Mouse (Mus musculus): ENCODE data around the gene Fdps. TPM values are rescaled to one million over a fixed set of nuclear protein-coding genes. Genes with fewer than 3 reads are reported as not detected.

Fdps gene
- polyA plus RNA-seq, 1 experiment from 2014 or later, result 138 TPM

- no peaks in the 10 kb centered on the region for H3K36me3 ChIP-seq (ENCODE audit: control insufficient read depth, insufficient read depth)
- no peak overlapping the region for H3K4me2 ChIP-seq (replicated peaks; ENCODE audit: low read depth)
- no peak for ATAC-seq
- H3K9ac ChIP-seq (ENCODE audit: low read depth, low read length), result no peak overlapping the region
- H3K9me3 ChIP-seq (ENCODE audit: control insufficient read depth), result no peaks in the 10 kb centered on the region
- H3K4me1 ChIP-seq (replicated peaks; ENCODE audit: control insufficient read depth, insufficient read depth, low read length), result peaks cover 5% of the 10 kb centered on the region; the same call in 1 of the 2 replicates
- no peak for TF ChIP-seq CTCF (IDR thresholded peaks at IDR 0.05; ENCODE audit: low read depth)
- 26% methylated on average over 3 of the region's 3 CpGs for WGBS
- no peaks in the 10 kb centered on the region for H3K27me3 ChIP-seq (replicated peaks; ENCODE audit: control insufficient read depth, insufficient read depth, low read length)
- H3K4me3 ChIP-seq (ENCODE audit: low read depth, low read length), result no peak overlapping the region
- no peak overlapping the region for H3K27ac ChIP-seq (ENCODE audit: low read depth, low read length)
These were observed 5.8 kb upstream of the Fdps start for GRCm38 (mm10) chr3:89107545-89107944.

DNA sequence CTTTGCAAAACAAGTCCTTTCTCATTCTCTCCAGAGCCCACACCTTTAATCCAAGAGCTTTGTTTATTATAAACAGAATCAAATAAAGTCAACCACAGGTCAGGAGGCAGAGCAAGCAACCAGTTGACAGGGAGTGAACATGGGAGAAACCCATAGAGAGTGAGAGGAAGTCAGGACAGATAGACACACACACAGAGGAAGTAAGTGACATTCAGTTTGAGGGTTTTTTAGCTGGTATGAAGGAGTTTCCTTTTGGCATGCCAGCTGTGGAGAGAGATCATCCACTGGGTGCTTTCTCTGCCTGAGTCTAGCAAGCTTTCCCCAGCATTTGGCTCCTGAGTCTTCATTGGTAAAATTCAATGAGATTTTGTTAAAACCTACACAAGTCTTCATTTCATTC, 5.1 kb upstream of the Fdps start:
- Histone ChIP-seq H3K27ac (ENCODE audit: low read depth, low read length) (no peak overlapping the region), H3K9ac (ENCODE audit: low read depth, low read length) (no peak overlapping the region), H3K4me2 (replicated peaks; ENCODE audit: low read depth) (no peak overlapping the region), H3K4me3 (ENCODE audit: low read depth, low read length) (no peak overlapping the region), H3K4me1 (replicated peaks; ENCODE audit: control insufficient read depth, insufficient read depth, low read length) (peaks cover 8% of the 10 kb centered on the region; the same call in 1 of the 2 replicates), H3K27me3 (replicated peaks; ENCODE audit: control insufficient read depth, insufficient read depth, low read length) (no peaks in the 10 kb centered on the region), H3K36me3 (ENCODE audit: control insufficient read depth, insufficient read depth) (no peaks in the 10 kb centered on the region), H3K9me3 (ENCODE audit: control insufficient read depth) (no peaks in the 10 kb centered on the region)
- TF ChIP-seq CTCF (IDR thresholded peaks at IDR 0.05; ENCODE audit: low read depth), result no peak
- no peak for ATAC-seq

GRCm38 (mm10) chr3:89103291-89103595, 1.5 kb upstream of the Fdps start:
- WGBS, result 39% methylated on average over 4 of the region's 4 CpGs
- TF ChIP-seq CTCF (IDR thresholded peaks at IDR 0.05; ENCODE audit: low read depth), result no peak
- peaks cover 6% of the 10 kb centered on the region for H3K36me3 ChIP-seq (ENCODE audit: control insufficient read depth, insufficient read depth)
- H3K9ac ChIP-seq (ENCODE audit: low read depth, low read length), result no peak overlapping the region
- H3K9me3 ChIP-seq (ENCODE audit: control insufficient read depth), result no peaks in the 10 kb centered on the region
- no peak for ATAC-seq
- H3K27me3 ChIP-seq (replicated peaks; ENCODE audit: control insufficient read depth, insufficient read depth, low read length), result no peaks in the 10 kb centered on the region
- H3K4me1 ChIP-seq (replicated peaks; ENCODE audit: control insufficient read depth, insufficient read depth, low read length), result peaks cover 10% of the 10 kb centered on the region; the same call in 1 of the 2 replicates
- no peak overlapping the region for H3K4me3 ChIP-seq (ENCODE audit: low read depth, low read length)
- no peak overlapping the region for H3K27ac ChIP-seq (ENCODE audit: low read depth, low read length)
- no peak overlapping the region for H3K4me2 ChIP-seq (replicated peaks; ENCODE audit: low read depth)

GRCm38 (mm10) chr3:89102495-89103290, 934 bp upstream of the Fdps start:
- peak overlapping the region; percentile 47 for H3K27ac ChIP-seq (ENCODE audit: low read depth, low read length)
- H3K9ac ChIP-seq (ENCODE audit: low read depth, low read length), result no peak overlapping the region
- no peak for TF ChIP-seq CTCF (IDR thresholded peaks at IDR 0.05; ENCODE audit: low read depth)
- H3K4me2 ChIP-seq (replicated peaks; ENCODE audit: low read depth), result peak overlapping the region; percentile 54
- WGBS, result 54% methylated on average over 12 of the region's 12 CpGs
- peaks cover 10% of the 10 kb centered on the region; the same call in 1 of the 2 replicates for H3K4me1 ChIP-seq (replicated peaks; ENCODE audit: control insufficient read depth, insufficient read depth, low read length)
- peak overlapping the region; percentile 64; the same call in 1 of the 2 replicates for H3K4me3 ChIP-seq (ENCODE audit: low read depth, low read length)
- H3K27me3 ChIP-seq (replicated peaks; ENCODE audit: control insufficient read depth, insufficient read depth, low read length), result no peaks in the 10 kb centered on the region
- H3K36me3 ChIP-seq (ENCODE audit: control insufficient read depth, insufficient read depth), result peaks cover 11% of the 10 kb centered on the region
- no peak for ATAC-seq
- no peaks in the 10 kb centered on the region for H3K9me3 ChIP-seq (ENCODE audit: control insufficient read depth)

- no peaks in the 10 kb centered on the region for H3K27me3 ChIP-seq (replicated peaks; ENCODE audit: control insufficient read depth, insufficient read depth, low read length)
- peaks cover 23% of the 10 kb centered on the region for H3K36me3 ChIP-seq (ENCODE audit: control insufficient read depth, insufficient read depth)
- peak; percentile 21; the same call in 1 of the 2 replicates for ATAC-seq
- under 1% methylated on average over 19 of the region's 19 CpGs for WGBS
- peaks cover 10% of the 10 kb centered on the region; the same call in 1 of the 2 replicates for H3K4me1 ChIP-seq (replicated peaks; ENCODE audit: control insufficient read depth, insufficient read depth, low read length)
- H3K9me3 ChIP-seq (ENCODE audit: control insufficient read depth), result no peaks in the 10 kb centered on the region
- H3K9ac ChIP-seq (ENCODE audit: low read depth, low read length), result peak overlapping the region; percentile 31; the same call in 1 of the 2 replicates
- peak overlapping the region; percentile 9; the same call in 1 of the 2 replicates for H3K27ac ChIP-seq (ENCODE audit: low read depth, low read length)
- peak overlapping the region; percentile 82 for H3K4me2 ChIP-seq (replicated peaks; ENCODE audit: low read depth)
- peak overlapping the region; percentile 64 for H3K4me3 ChIP-seq (ENCODE audit: low read depth, low read length)
- no peak for TF ChIP-seq CTCF (IDR thresholded peaks at IDR 0.05; ENCODE audit: low read depth)
These were observed 324 bp downstream of the Fdps start for GRCm38 (mm10) chr3:89101459-89101811.

DNA sequence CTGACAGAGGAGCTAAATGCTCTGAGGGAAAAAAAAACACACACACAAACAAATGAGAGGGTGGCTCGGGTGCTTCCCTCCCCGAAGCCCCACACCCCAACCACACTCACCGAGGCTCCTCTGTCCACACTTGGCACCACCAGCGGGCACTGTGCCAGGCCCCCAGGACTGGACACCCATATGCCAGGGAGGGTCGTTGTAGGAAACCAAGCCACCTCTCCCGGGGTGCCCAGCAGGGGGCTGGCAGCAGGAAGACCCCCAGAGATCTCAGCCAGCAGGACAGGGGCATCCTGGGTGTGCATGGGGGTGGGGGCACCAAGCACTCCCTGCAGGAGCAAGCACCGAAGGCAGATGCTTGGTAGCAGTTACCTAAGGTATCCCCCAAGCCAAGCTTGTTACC, 948 bp downstream of the Fdps start, which contains the start of gene Gm43738:
Gene Gm43738 (minus strand): TSS at position 289 of the 400 bp plus-strand sequence.
- WGBS, result 20% methylated on average over 7 of the region's 7 CpGs
- Histone ChIP-seq H3K4me3 (ENCODE audit: low read depth, low read length) (peak within 1 kb of the TSS; percentile 64), H3K36me3 (ENCODE audit: control insufficient read depth, insufficient read depth) (peaks cover 29% of the 10 kb centered on the region), H3K9ac (ENCODE audit: low read depth, low read length) (peak within 1 kb of the TSS; percentile 31; the same call in 1 of the 2 replicates), H3K27me3 (replicated peaks; ENCODE audit: control insufficient read depth, insufficient read depth, low read length) (no peaks in the 10 kb centered on the region), H3K9me3 (ENCODE audit: control insufficient read depth) (no peaks in the 10 kb centered on the region), H3K27ac (ENCODE audit: low read depth, low read length) (peak within 1 kb of the TSS; percentile 9; the same call in 1 of the 2 replicates), H3K4me2 (replicated peaks; ENCODE audit: low read depth) (peak within 1 kb of the TSS; percentile 82), H3K4me1 (replicated peaks; ENCODE audit: control insufficient read depth, insufficient read depth, low read length) (peaks cover 10% of the 10 kb centered on the region; the same call in 1 of the 2 replicates)
- ATAC-seq, result no peak
- peak; percentile 9; the same call in 1 of the 2 replicates for TF ChIP-seq CTCF (IDR thresholded peaks at IDR 0.05; ENCODE audit: low read depth)
